Mouse (Mus musculus) large intestine, adult 2 months (tissue): ENCODE results near the gene Sorl1. TPM values are rescaled to one million over a fixed set of nuclear protein-coding genes. Genes with fewer than 3 reads are reported as not detected.

Experiments used
- DNase-seq: peaks from one replicate; pipeline ENCODE4 v3.0.0-alpha.2; 2012; ENCODE audit warnings: low read depth, low spot score
- WGBS: fragments of 180-500 bp; shearing (Covaris S2); methylation state at CpG from one replicate; pipeline ENCODE4 v1.1.7; 2018; 5-methylcytosine and 5-hydroxymethylcytosine counted together
- polyA plus RNA-seq: library from polyadenylated mRNA; depleted of rRNA; stranded (reverse); fragments of >200 nt; gene quantifications from 2 replicates; pipeline ENCODE4 v1.2.3, GENCODE M21; 2012

The Sorl1 gene
- polyA plus RNA-seq, 1 experiment: 26.5 TPM

GRCm38 (mm10) chr9:42125262-42125982, 1.3 kb upstream of the Sorl1 start:
- WGBS: 40% methylated on average over 9 of the region's 9 CpGs
- DNase-seq: no peak

GRCm38 (mm10) chr9:42123204-42123603, 893 bp downstream of the Sorl1 start:
- WGBS: 15% methylated on average over 11 of the region's 11 CpGs
- no peak for DNase-seq

GRCm38 (mm10) chr9:42122441-42122840, 1.7 kb downstream of the Sorl1 start:
- DNase-seq: no peak
- 28% methylated on average over 6 of the region's 6 CpGs for WGBS

GRCm38 (mm10) chr9:42121631-42122354, 2.3 kb downstream of the Sorl1 start:
- 30% methylated on average over 10 of the region's 10 CpGs for WGBS
- no peak for DNase-seq

GRCm38 (mm10) chr9:42116418-42117056, 7.6 kb downstream of the Sorl1 start:
- DNase-seq: no peak
- WGBS: 78% methylated on average over 10 of the region's 10 CpGs

GRCm38 (mm10) chr9:42115078-42115477, 9.0 kb downstream of the Sorl1 start:
- DNase-seq: no peak
- 32% methylated on average over 7 of the region's 7 CpGs for WGBS

GRCm38 (mm10) chr9:42113316-42113715, 10.8 kb downstream of the Sorl1 start:
- DNase-seq: no peak
- 40% methylated on average over 5 of the region's 5 CpGs for WGBS

- no peak for DNase-seq
- 50% methylated on average over 6 of the region's 6 CpGs for WGBS
These were observed 11.4 kb downstream of the Sorl1 start for GRCm38 (mm10) chr9:42112691-42113090.

GRCm38 (mm10) chr9:42111256-42111655, 12.8 kb downstream of the Sorl1 start:
- no peak for DNase-seq
- 91% methylated on average over 7 of the region's 7 CpGs for WGBS

GRCm38 (mm10) chr9:42109837-42110451, 14.2 kb downstream of the Sorl1 start:
- no peak for DNase-seq
- 24% methylated on average over 9 of the region's 9 CpGs for WGBS

GRCm38 (mm10) chr9:42109131-42109530, 15.0 kb downstream of the Sorl1 start:
- 36% methylated on average over 5 of the region's 5 CpGs for WGBS

GRCm38 (mm10) chr9:42108369-42108951, 15.6 kb downstream of the Sorl1 start:
- 18% methylated on average over 6 of the region's 6 CpGs for WGBS
- no peak for DNase-seq

More at GRCm38 (mm10) chr9:42109131-42109530, 15.0 kb downstream of the Sorl1 start:
- DNase-seq: no peak

GRCm38 (mm10) chr9:42107062-42107461, 17.0 kb downstream of the Sorl1 start:
- 94% methylated on average over 10 of the region's 10 CpGs for WGBS
- DNase-seq: no peak

- 94% methylated on average over 7 of the region's 7 CpGs for WGBS
- DNase-seq: no peak
These were observed 17.8 kb downstream of the Sorl1 start for GRCm38 (mm10) chr9:42106305-42106704.

- 76% methylated on average over 7 of the region's 7 CpGs for WGBS
- DNase-seq: no peak
These were observed 20.6 kb downstream of the Sorl1 start for GRCm38 (mm10) chr9:42103546-42103945.

- WGBS: 32% methylated on average over 6 of the region's 6 CpGs
These were observed 22.1 kb downstream of the Sorl1 start for GRCm38 (mm10) chr9:42102013-42102412.

GRCm38 (mm10) chr9:42101266-42101665, 22.8 kb downstream of the Sorl1 start:
- no peak for DNase-seq
- WGBS: 40% methylated on average over 7 of the region's 7 CpGs

More at GRCm38 (mm10) chr9:42102013-42102412, 22.1 kb downstream of the Sorl1 start:
- DNase-seq: peak; percentile 72

- 23% methylated on average over 9 of the region's 9 CpGs for WGBS
- peak; percentile 82 for DNase-seq
These were observed 23.4 kb downstream of the Sorl1 start for GRCm38 (mm10) chr9:42100618-42101210.

GRCm38 (mm10) chr9:42098474-42099121, 25.5 kb downstream of the Sorl1 start:
- WGBS: 44% methylated on average over 5 of the region's 5 CpGs
- DNase-seq: no peak
